Mouse (Mus musculus): Measurements from ENCODE around the gene Wnt10b.
"Not testable (repeated sequence)": the region's sequence is repeated elsewhere in the genome, so short reads cannot be mapped to it uniquely, and the experiment has no call there.

The Wnt10b gene

GRCm38 (mm10) chr15:98772511-98773211, 5.3 kb downstream of the Wnt10b start:
- DNase-seq, result peak in 1 of 2 experiments; percentile 44

GRCm38 (mm10) chr15:98771813-98772425, 6.0 kb downstream of the Wnt10b start:
- no peak for DNase-seq

GRCm38 (mm10) chr15:98768259-98768658, 9.7 kb downstream of the Wnt10b start:
- no peak for DNase-seq

- no peak for DNase-seq
Observed at GRCm38 (mm10) chr15:98765929-98766328, 12.0 kb downstream of the Wnt10b start.

- DNase-seq, result peak; percentile 97 to 99
Observed at GRCm38 (mm10) chr15:98762670-98763529, 15.1 kb downstream of the Wnt10b start, which contains the start of gene Arf3. Gene Arf3 (minus strand): TSS chr15:98763214.

GRCm38 (mm10) chr15:98762201-98762621, 15.7 kb downstream of the Wnt10b start:
- peak; percentile 84 to 88 for DNase-seq

GRCm38 (mm10) chr15:98754125-98754524, 23.8 kb downstream of the Wnt10b start:
- no peak for DNase-seq

- DNase-seq, result no peak
Observed at GRCm38 (mm10) chr15:98753021-98753423, 24.9 kb downstream of the Wnt10b start.

GRCm38 (mm10) chr15:98749093-98749492, 28.9 kb downstream of the Wnt10b start:
- no peak for DNase-seq

GRCm38 (mm10) chr15:98747296-98747695, 30.7 kb downstream of the Wnt10b start:
- peak in 1 of 2 experiments; percentile 31 for DNase-seq

GRCm38 (mm10) chr15:98746344-98746965, 31.5 kb downstream of the Wnt10b start:
- no peak for DNase-seq

- DNase-seq, result not testable (repeated sequence)
Observed at GRCm38 (mm10) chr15:98743863-98744262, 34.1 kb downstream of the Wnt10b start.

- no peak for DNase-seq
Observed at GRCm38 (mm10) chr15:98742766-98743428, 35.1 kb downstream of the Wnt10b start.

- DNase-seq, result no peak
Observed at GRCm38 (mm10) chr15:98740219-98740618, 37.7 kb downstream of the Wnt10b start.

GRCm38 (mm10) chr15:98738796-98739195, 39.2 kb downstream of the Wnt10b start:
- no peak for DNase-seq

GRCm38 (mm10) chr15:98737881-98738280, 40.1 kb downstream of the Wnt10b start:
- DNase-seq, result peak; percentile 51 to 75

- DNase-seq, result peak; percentile 32 to 47
Observed at GRCm38 (mm10) chr15:98736521-98736920, 41.4 kb downstream of the Wnt10b start.

GRCm38 (mm10) chr15:98733976-98734566, 43.9 kb downstream of the Wnt10b start:
- DNase-seq, result peak; percentile 40 to 46

- no peak for DNase-seq
Observed at GRCm38 (mm10) chr15:98733370-98733769, 44.6 kb downstream of the Wnt10b start.

- DNase-seq, result no peak
Observed at GRCm38 (mm10) chr15:98732006-98732531, 45.9 kb downstream of the Wnt10b start.

- DNase-seq, result no peak
Observed at GRCm38 (mm10) chr15:98730790-98731189, 47.2 kb downstream of the Wnt10b start.

Measured in kidney, postnatal 36 days (tissue).